Mouse (Mus musculus) thymus, postnatal 0 days (tissue): ENCODE measurements around the gene Mkrn2. TPM values are rescaled to one million over a fixed set of nuclear protein-coding genes. Genes with fewer than 3 reads are reported as not detected.

Experiments used
- DNase-seq: peaks from one replicate; pipeline ENCODE4 v3.0.0-alpha.2; 2015; ENCODE audit warnings: low spot score
- polyA plus RNA-seq: library from polyadenylated mRNA; unstranded; fragments of >200 nt; fragmentation: Nextera tagmentation; extraction: Ambion mirVana; gene quantifications from 2 replicates; pipeline ENCODE4 v1.2.1, GENCODE M21; 2015

The Mkrn2 gene
- 33.7 and 38.9 TPM in 2 replicates for polyA plus RNA-seq

- peak; percentile 88 for DNase-seq
Observed at GRCm38 (mm10) chr6:115601715-115602523, at the start of gene Mkrn2. TSS of gene Mkrn2 (plus strand) at chr6:115601902.

- no peak for DNase-seq
Observed at GRCm38 (mm10) chr6:115555485-115555884, 46.2 kb upstream of the Mkrn2 start.

- no peak for DNase-seq
Observed at GRCm38 (mm10) chr6:115558176-115558575, 43.5 kb upstream of the Mkrn2 start.

- peak; percentile 86 for DNase-seq
Observed at GRCm38 (mm10) chr6:115559651-115560632, 41.8 kb upstream of the Mkrn2 start.

- no peak for DNase-seq
Observed at GRCm38 (mm10) chr6:115565479-115566045, 36.1 kb upstream of the Mkrn2 start.

GRCm38 (mm10) chr6:115574171-115574570, 27.5 kb upstream of the Mkrn2 start:
- DNase-seq = no peak

- DNase-seq = no peak
Observed at GRCm38 (mm10) chr6:115577407-115577806, 24.3 kb upstream of the Mkrn2 start.

- DNase-seq = no peak
Observed at GRCm38 (mm10) chr6:115577941-115578340, 23.8 kb upstream of the Mkrn2 start.

- DNase-seq = no peak
Observed at GRCm38 (mm10) chr6:115580810-115581209, 20.9 kb upstream of the Mkrn2 start.

- no peak for DNase-seq
Observed at GRCm38 (mm10) chr6:115582328-115583115, 19.2 kb upstream of the Mkrn2 start.

- DNase-seq = no peak
Observed at GRCm38 (mm10) chr6:115583430-115584125, 18.1 kb upstream of the Mkrn2 start.

- no peak for DNase-seq
Observed at GRCm38 (mm10) chr6:115584176-115584575, 17.5 kb upstream of the Mkrn2 start.

- no peak for DNase-seq
Observed at GRCm38 (mm10) chr6:115586321-115586720, 15.4 kb upstream of the Mkrn2 start.

GRCm38 (mm10) chr6:115591692-115592359, 9.9 kb upstream of the Mkrn2 start:
- DNase-seq = no peak

GRCm38 (mm10) chr6:115592458-115592857, 9.2 kb upstream of the Mkrn2 start, which contains the start of gene Mkrn2os:
TSS of gene Mkrn2os (minus strand) at chr6:115592576.
- DNase-seq = no peak

- no peak for DNase-seq
Observed at GRCm38 (mm10) chr6:115593252-115593651, 8.4 kb upstream of the Mkrn2 start.

- DNase-seq = peak; percentile 67
Observed at GRCm38 (mm10) chr6:115594463-115594862, 7.2 kb upstream of the Mkrn2 start.

- DNase-seq = no peak
Observed at GRCm38 (mm10) chr6:115595667-115596066, 6.0 kb upstream of the Mkrn2 start.

- no peak for DNase-seq
Observed at GRCm38 (mm10) chr6:115601322-115601714, 384 bp upstream of the Mkrn2 start.

- DNase-seq = no peak
Observed at GRCm38 (mm10) chr6:115606461-115606860, 4.8 kb downstream of the Mkrn2 start.
